Mouse (Mus musculus) liver, adult 2 months (tissue): ENCODE measurements at regions not wholly inside any gene's neighbourhood (a gene's known extent, or its start where the extent isn't known, plus 50 kb on each side); places are given as distances from the start of the nearest gene placed in this dataset.

ENCODE experiments used
- CTCF ChIP-seq: fragments of 200-500 bp; IDR thresholded peaks from 2 replicates; pipeline ENCODE4 v1.5.1; 2011; ENCODE audit warnings: low read depth, low read length, control low read depth
- POLR2A ChIP-seq: fragments of 200-500 bp; IDR thresholded peaks from 2 replicates; pipeline ENCODE4 v1.6.1; 2011; ENCODE audit warnings: low read length, control low read depth; ENCODE audit not compliant: insufficient read depth; ENCODE audit errors: extremely low read depth

GRCm38 (mm10) chr12:30467186-30467585 is 94.0 kb upstream of the Sntg2 start:
- no peak for TF ChIP-seq CTCF
- no peak for TF ChIP-seq POLR2A
